ENCODE assay signal across 9 mouse cellular contexts in the genomic region with DNA sequence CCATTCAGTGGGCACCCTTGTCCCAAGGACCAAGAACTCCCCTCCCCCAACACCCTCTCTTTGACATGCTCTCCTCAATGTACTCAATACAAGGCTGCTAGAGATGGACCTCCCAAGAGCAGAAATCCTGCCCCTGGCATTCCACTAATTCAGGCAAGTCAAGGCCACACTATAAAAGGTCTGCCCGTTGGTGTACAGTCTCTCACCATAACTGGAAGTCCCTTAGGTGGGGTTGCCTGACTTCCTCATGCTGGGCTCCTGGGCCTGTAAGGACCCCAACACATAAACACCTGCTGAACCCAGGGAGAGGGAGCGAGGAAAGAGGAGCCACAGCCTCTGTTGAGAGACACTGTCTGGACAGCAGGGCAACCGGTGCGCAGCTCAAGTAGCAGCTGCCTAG. TPM values are rescaled to one million over a fixed set of nuclear protein-coding genes. Genes with fewer than 3 reads are reported as not detected.
A peak's percentile ranks its signal among the peaks of the same experiment; 100 is the strongest.
DNase-seq lines count a peak whose midpoint lies in the region; ATAC-seq and TF ChIP-seq lines count a peak whose summit lies in the region.
"Had no signal": no experiment of that assay in that cellular context is flagged by ENCODE, and none has a peak within 500 bp of the region (broad histone marks: within the 10 kb centered on the region; RNA-seq: fewer than 3 reads in every experiment).

No protein-coding gene starts in this region.

- H3K36me3 ChIP-seq in MEL (ENCODE audit: control insufficient read depth in 1 of 2, insufficient read depth in 2 of 2, low read length in 2 of 2) = peaks cover 0 to 6% of the 10 kb centered on the region in 2 experiments; a peak in 1 of 4 replicates
- peaks cover 42% of the 10 kb centered on the region for H3K36me3 ChIP-seq in hindbrain, embryonic 13.5 days
- H3K36me3 ChIP-seq in midbrain, embryonic 12.5 days = peaks cover 42% of the 10 kb centered on the region

- H3K4me1 ChIP-seq in MEL (ENCODE audit: control insufficient read depth in 1 of 2, insufficient read depth in 2 of 2, low read length in 2 of 2) = peaks cover 2 to 18% of the 10 kb centered on the region in 2 experiments; a peak in 3 of 4 replicates
- peaks cover 11% of the 10 kb centered on the region for H3K4me1 ChIP-seq in hindbrain, embryonic 13.5 days (replicated peaks)
- peaks cover 11% of the 10 kb centered on the region for H3K4me1 ChIP-seq in midbrain, embryonic 12.5 days

- H3K27ac ChIP-seq in MEL (ENCODE audit: control insufficient read depth, low read depth, low read length) = no peak overlapping the region; the same call in 1 of the 2 replicates
- no peak overlapping the region for H3K27ac ChIP-seq in hindbrain, embryonic 13.5 days
- no peak overlapping the region for H3K27ac ChIP-seq in midbrain, embryonic 12.5 days (replicated peaks)

- TF ChIP-seq CTCF in MEL (IDR thresholded peaks at IDR 0.05 in 2 of 3, conservative IDR thresholded peaks at IDR 0.05 in 1 of 3; ENCODE audit: control insufficient read depth in 1 of 3, insufficient read depth in 1 of 3, low read depth in 2 of 3, low read length in 3 of 3, poor library complexity in 1 of 3, severe bottlenecking in 1 of 3) = no peak

- peaks cover 16% of the 10 kb centered on the region for H3K79me2 ChIP-seq in MEL (ENCODE audit: control insufficient read depth, insufficient read depth, low read length, poor library complexity)

- DNase-seq in heart, adult 11 months = peak; percentile 83
- no peak for DNase-seq in heart, adult 8-10 months (ENCODE audit: low spot score)
- DNase-seq in MEL (ENCODE audit: low read depth, low spot score) = peak; percentile 21
- no peak for DNase-seq in right cerebral cortex, adult 2 months (ENCODE audit: low spot score in 2 of 2)
- DNase-seq in ovary, adult 18-20 months (ENCODE audit: low spot score) = no peak
- no peak for DNase-seq in kidney, adult 8-10 months

- no peak for TF ChIP-seq RAD21 in MEL (IDR thresholded peaks at IDR 0.05; ENCODE audit: low read depth, low read length)

- peak overlapping the region; percentile 78 for H3K9ac ChIP-seq in MEL (ENCODE audit: control insufficient read depth, low read depth, low read length, poor library complexity, severe bottlenecking)
- peak overlapping the region; percentile 88 for H3K9ac ChIP-seq in hindbrain, embryonic 13.5 days
- H3K9ac ChIP-seq in midbrain, embryonic 12.5 days (replicated peaks) = peak overlapping the region; percentile 79

- 97% methylated on average over 4 of the region's 4 CpGs for WGBS in hindbrain, embryonic 13.5 days
- WGBS in midbrain, embryonic 12.5 days = 93% methylated on average over 4 of the region's 4 CpGs

- no peak for TF ChIP-seq EP300 in MEL (IDR thresholded peaks at IDR 0.05; ENCODE audit: low read depth in 1 of 2, low read length in 2 of 2)

- H3K9me3 ChIP-seq in MEL (replicated peaks; ENCODE audit: insufficient read depth, low read length) = no peaks in the 10 kb centered on the region
- H3K9me3 ChIP-seq in hindbrain, embryonic 13.5 days = no peaks in the 10 kb centered on the region
- peaks cover 2% of the 10 kb centered on the region; the same call in 1 of the 2 replicates for H3K9me3 ChIP-seq in midbrain, embryonic 12.5 days

- TF ChIP-seq POLR2A in MEL (IDR thresholded peaks at IDR 0.05; ENCODE audit: control insufficient read depth in 1 of 2, insufficient read depth in 1 of 2, low read depth in 1 of 2, low read length in 2 of 2, poor library complexity in 1 of 2) = no peak

- H3K4me3 ChIP-seq in MEL (ENCODE audit: control insufficient read depth in 1 of 2, insufficient read depth in 1 of 2, low read depth in 2 of 2, low read length in 2 of 2) = peak overlapping the region; percentile 83 to 84
- H3K4me3 ChIP-seq in hindbrain, embryonic 13.5 days = peak overlapping the region; percentile 78
- H3K4me3 ChIP-seq in midbrain, embryonic 12.5 days = peak overlapping the region; percentile 81; the same call in 1 of the 2 replicates

- H3K4me2 ChIP-seq in hindbrain, embryonic 13.5 days = peak overlapping the region; percentile 96
- H3K4me2 ChIP-seq in midbrain, embryonic 12.5 days (replicated peaks) = peak overlapping the region; percentile 93

- no peaks in the 10 kb centered on the region for H3K27me3 ChIP-seq in MEL (ENCODE audit: control insufficient read depth in 1 of 2, insufficient read depth in 2 of 2, low read length in 2 of 2)
- H3K27me3 ChIP-seq in hindbrain, embryonic 13.5 days = no peaks in the 10 kb centered on the region
- no peaks in the 10 kb centered on the region for H3K27me3 ChIP-seq in midbrain, embryonic 12.5 days

- no peak for ATAC-seq in hindbrain, embryonic 13.5 days (ENCODE audit: low FRiP score)
- ATAC-seq in midbrain, embryonic 12.5 days (ENCODE audit: low FRiP score, low read depth) = no peak

TF ChIP-seq in MEL, 35 proteins besides CTCF, POLR2A, EP300 and RAD21:
- TF ChIP-seq BHLHE40 (IDR thresholded peaks at IDR 0.05; ENCODE audit: borderline replicate concordance, low read depth, low read length) = no peak

RNA-seq across cellular contexts. Expression of a gene that starts 1.3 kb away (rescaled TPM):
- 1 to 10 TPM; 3.4 to 4.4 (median 4.0) TPM for total RNA-seq in heart, adult 8-10 months (2022)
- total RNA-seq in MEL (2012; rRNA removed) = 21.2 and 28.8 TPM in 2 replicates
- 10 to 100 TPM in 1 of 2 experiments, not detected in 1; 32.0 TPM for polyA plus RNA-seq in MEL (2012; ENCODE audit: insufficient read depth in 1 of 2, insufficient read length in 2 of 2, low read depth in 1 of 2, low replicate concordance in 2 of 2, missing spikeins in 1 of 2)
- 12.6 and 14.5 TPM in 2 replicates for polyA plus RNA-seq in hindbrain, embryonic 13.5 days (2015; fragmentation: Nextera tagmentation; extraction: Ambion mirVana)
- 15.3 and 16.7 TPM in 2 replicates for polyA plus RNA-seq in midbrain, embryonic 12.5 days (2016; fragmentation: Nextera tagmentation; extraction: Ambion mirVana)

RNA-seq across cellular contexts. Expression of a gene that starts 8.8 kb away (rescaled TPM):
- not detected for total RNA-seq in heart, adult 8-10 months (2022)
- not detected in 2 replicates for total RNA-seq in MEL (2012; rRNA removed)
- not detected for polyA plus RNA-seq in MEL (2012; ENCODE audit: insufficient read depth in 1 of 2, insufficient read length in 2 of 2, low read depth in 1 of 2, low replicate concordance in 2 of 2, missing spikeins in 1 of 2)
- not detected in 2 replicates for polyA plus RNA-seq in hindbrain, embryonic 13.5 days (2015; fragmentation: Nextera tagmentation; extraction: Ambion mirVana)
- polyA plus RNA-seq in midbrain, embryonic 12.5 days (2016; fragmentation: Nextera tagmentation; extraction: Ambion mirVana) = 0.15 TPM in 1 of 2 replicates, not detected in the other

RNA-seq across cellular contexts. Expression of a gene that starts 28.7 kb away (rescaled TPM):
- not detected for total RNA-seq in heart, adult 8-10 months (2022)
- total RNA-seq in MEL (2012; rRNA removed) = 0.36 and 0.54 TPM in 2 replicates
- polyA plus RNA-seq in MEL (2012; ENCODE audit: insufficient read depth in 1 of 2, insufficient read length in 2 of 2, low read depth in 1 of 2, low replicate concordance in 2 of 2, missing spikeins in 1 of 2) = under 1 TPM in 1 of 2 experiments, not detected in 1; 0.19 TPM
- 0.29 and 0.31 TPM in 2 replicates for polyA plus RNA-seq in hindbrain, embryonic 13.5 days (2015; fragmentation: Nextera tagmentation; extraction: Ambion mirVana)
- polyA plus RNA-seq in midbrain, embryonic 12.5 days (2016; fragmentation: Nextera tagmentation; extraction: Ambion mirVana) = 0.14 and 0.17 TPM in 2 replicates
- total RNA-seq: gastrocnemius, adult 18-20 months had no signal

RNA-seq across cellular contexts. Expression of a gene that starts 28.8 kb away (rescaled TPM):
- total RNA-seq in heart, adult 8-10 months (2022) = 10 to 100 TPM; 18.4 to 22.3 (median 19.8) TPM
- 32.3 and 37.1 TPM in 2 replicates for total RNA-seq in MEL (2012; rRNA removed)
- polyA plus RNA-seq in MEL (2012; ENCODE audit: insufficient read depth in 1 of 2, insufficient read length in 2 of 2, low read depth in 1 of 2, low replicate concordance in 2 of 2, missing spikeins in 1 of 2) = 10 to 100 TPM; 29.4 to 46.3 TPM
- polyA plus RNA-seq in hindbrain, embryonic 13.5 days (2015; fragmentation: Nextera tagmentation; extraction: Ambion mirVana) = 138 and 150 TPM in 2 replicates
- polyA plus RNA-seq in midbrain, embryonic 12.5 days (2016; fragmentation: Nextera tagmentation; extraction: Ambion mirVana) = 100 and 104 TPM in 2 replicates

RNA-seq across cellular contexts. Expression of a gene that starts 31.7 kb away (rescaled TPM):
- total RNA-seq in heart, adult 8-10 months (2022) = under 1 TPM in 2 of 4 experiments, not detected in 2; 0.09 to 0.12 TPM
- not detected in 2 replicates for total RNA-seq in MEL (2012; rRNA removed)
- not detected for polyA plus RNA-seq in MEL (2012; ENCODE audit: insufficient read depth in 1 of 2, insufficient read length in 2 of 2, low read depth in 1 of 2, low replicate concordance in 2 of 2, missing spikeins in 1 of 2)
- polyA plus RNA-seq in hindbrain, embryonic 13.5 days (2015; fragmentation: Nextera tagmentation; extraction: Ambion mirVana) = 0.09 TPM in 1 of 2 replicates, not detected in the other
- 0.26 TPM in 1 of 2 replicates, not detected in the other for polyA plus RNA-seq in midbrain, embryonic 12.5 days (2016; fragmentation: Nextera tagmentation; extraction: Ambion mirVana)

Comparison
In these comparisons a context has a peak if more than half of its experiments do, and no peak if none do; other contexts are left out.
1. DNase-seq: peak in heart, adult 11 months (single experiment) and MEL (single experiment); none in heart, adult 8-10 months (single experiment), right cerebral cortex, adult 2 months (0 of 2), ovary, adult 18-20 months (single experiment) and kidney, adult 8-10 months (0 of 2).
2. Peak in every context shown above with its lines, with median percentiles within 50 percentile points of each other: H3K4me3 ChIP-seq and H3K9ac ChIP-seq.